Mouse (Mus musculus): Measurements from ENCODE around the gene Anks1b. TPM values are rescaled to one million over a fixed set of nuclear protein-coding genes. Genes with fewer than 3 reads are reported as not detected.
"Not testable (repeated sequence)": the region's sequence is repeated elsewhere in the genome, so short reads cannot be mapped to it uniquely, and the experiment has no call there.

Anks1b gene
- polyA plus RNA-seq, 1 experiment from 2014 or later = 1.5 TPM

DNA sequence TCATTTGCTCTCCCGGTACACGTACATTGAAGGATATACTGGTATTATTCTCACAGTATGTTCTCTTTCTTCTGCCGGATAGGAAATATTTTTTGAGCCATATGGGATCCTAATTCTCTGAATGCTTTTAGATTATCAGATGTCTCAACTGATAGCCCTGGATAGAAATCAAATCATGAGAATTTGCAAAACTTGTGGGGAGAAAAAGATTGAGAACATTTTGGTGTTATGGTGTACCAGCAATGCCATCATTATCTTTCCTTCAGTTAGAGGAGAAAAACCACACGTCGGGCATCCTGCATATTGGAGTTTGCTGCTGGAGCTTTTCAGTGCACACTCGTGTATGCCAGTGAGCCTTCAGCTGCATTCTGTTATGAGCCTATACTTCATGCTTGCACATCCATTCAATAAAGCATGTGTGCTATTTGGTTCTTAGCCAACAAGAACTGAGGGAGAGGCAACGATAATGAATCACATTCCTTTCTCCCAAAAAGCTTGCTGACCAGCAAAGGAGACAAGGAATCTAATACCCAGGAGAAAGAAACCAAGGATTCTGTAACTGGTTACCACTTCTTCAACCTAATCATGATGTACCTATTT lies 756.9 kb downstream of the Anks1b start:
- Histone ChIP-seq H3K27me3 (replicated peaks; ENCODE audit: control insufficient read depth, insufficient read depth, low read length) (no peaks in the 10 kb centered on the region), H3K4me3 (ENCODE audit: low read depth, low read length) (no peak overlapping the region), H3K9me3 (ENCODE audit: control insufficient read depth, low read length) (no peaks in the 10 kb centered on the region), H3K4me2 (ENCODE audit: low read length) (no peak overlapping the region), H3K36me3 (ENCODE audit: control insufficient read depth, insufficient read depth, low read length) (no peaks in the 10 kb centered on the region), H3K27ac (ENCODE audit: low read depth) (no peak overlapping the region), H3K4me1 (replicated peaks; ENCODE audit: control insufficient read depth, insufficient read depth, low read length) (no peaks in the 10 kb centered on the region), H3K9ac (ENCODE audit: low read length) (no peak overlapping the region)
- ATAC-seq (replicated peaks; ENCODE audit: low FRiP score, low TSS enrichment, low read depth) (no peak), DNase-seq (ENCODE audit: low spot score) (no peak)
- 84% methylated on average over 7 of the region's 7 CpGs for WGBS

DNA sequence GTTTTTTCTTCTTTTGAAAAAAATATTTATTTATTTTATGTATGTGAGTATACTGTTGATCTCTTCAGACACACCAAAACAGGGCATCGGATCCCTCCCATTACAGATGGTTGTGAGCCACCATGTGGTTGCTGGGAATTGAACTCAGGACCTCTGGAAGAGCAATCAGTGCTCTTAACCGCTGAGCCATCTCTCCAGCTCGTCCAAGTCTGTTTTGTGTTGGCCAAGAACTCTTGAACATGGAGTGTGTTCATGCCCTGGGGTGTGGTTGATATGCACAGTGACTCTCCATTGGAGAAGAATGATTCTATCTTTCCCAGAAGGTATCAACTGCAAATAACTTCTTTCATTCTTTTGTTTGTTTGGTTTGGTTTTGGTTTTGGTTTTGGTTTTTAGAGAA lies 757.5 kb downstream of the Anks1b start:
- not testable (repeated sequence) for H3K36me3 ChIP-seq (ENCODE audit: control insufficient read depth, insufficient read depth, low read length); H3K4me3 ChIP-seq (ENCODE audit: low read depth, low read length); ATAC-seq (replicated peaks; ENCODE audit: low FRiP score, low TSS enrichment, low read depth); H3K4me2 ChIP-seq (ENCODE audit: low read length); H3K9ac ChIP-seq (ENCODE audit: low read length); H3K27ac ChIP-seq (ENCODE audit: low read depth); H3K27me3 ChIP-seq (replicated peaks; ENCODE audit: control insufficient read depth, insufficient read depth, low read length); H3K9me3 ChIP-seq (ENCODE audit: control insufficient read depth, low read length); DNase-seq (ENCODE audit: low spot score); H3K4me1 ChIP-seq (replicated peaks; ENCODE audit: control insufficient read depth, insufficient read depth, low read length)
- 88% methylated on average over 3 of the region's 3 CpGs for WGBS

DNA sequence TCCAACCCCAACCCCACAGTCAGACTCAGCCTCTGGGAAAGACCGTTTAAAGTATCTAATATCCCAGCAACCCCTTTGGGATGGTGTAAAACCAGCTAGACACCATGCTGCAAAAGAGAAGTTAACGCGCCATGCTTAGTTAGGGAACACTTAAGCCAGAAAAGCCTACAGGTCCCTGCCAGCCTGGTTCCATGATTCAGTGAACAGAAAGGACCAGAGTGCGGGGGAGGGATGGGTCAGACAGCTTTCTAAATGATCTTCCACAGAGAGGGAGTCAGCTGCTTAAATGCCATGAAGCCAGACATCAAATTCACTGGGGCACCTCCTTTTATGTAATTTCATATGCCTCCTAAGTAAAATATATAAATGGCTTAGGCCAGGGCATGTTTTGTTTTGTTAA lies 764.0 kb downstream of the Anks1b start:
- Histone ChIP-seq H3K9ac (ENCODE audit: low read length) (no peak overlapping the region), H3K4me3 (ENCODE audit: low read depth, low read length) (no peak overlapping the region), H3K27me3 (replicated peaks; ENCODE audit: control insufficient read depth, insufficient read depth, low read length) (no peaks in the 10 kb centered on the region), H3K36me3 (ENCODE audit: control insufficient read depth, insufficient read depth, low read length) (no peaks in the 10 kb centered on the region), H3K4me2 (ENCODE audit: low read length) (no peak overlapping the region), H3K4me1 (replicated peaks; ENCODE audit: control insufficient read depth, insufficient read depth, low read length) (no peaks in the 10 kb centered on the region), H3K27ac (ENCODE audit: low read depth) (no peak overlapping the region), H3K9me3 (ENCODE audit: control insufficient read depth, low read length) (no peaks in the 10 kb centered on the region)
- ATAC-seq (replicated peaks; ENCODE audit: low FRiP score, low TSS enrichment, low read depth) = no peak
- WGBS = 77% methylated on average over 4 of the region's 4 CpGs
- no peak for DNase-seq (ENCODE audit: low spot score)

DNA sequence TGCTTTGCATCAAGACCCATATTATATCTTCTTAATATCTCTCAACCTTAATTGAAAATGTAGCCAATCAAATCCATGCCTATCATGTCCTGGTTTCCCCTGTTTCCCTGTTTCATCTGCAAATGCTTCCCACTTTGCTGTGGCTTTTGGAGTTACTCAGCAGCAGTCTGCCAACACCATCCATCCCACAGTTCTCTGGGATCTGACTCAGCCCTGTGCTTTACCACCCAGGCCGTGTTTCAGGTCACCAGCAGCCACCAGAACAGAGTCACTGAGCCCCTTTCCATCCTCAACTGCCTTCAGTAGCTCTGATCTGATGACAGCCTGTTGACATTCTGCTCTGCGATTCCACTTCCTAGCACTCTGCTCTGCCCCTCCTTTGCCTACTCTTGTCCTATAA lies 776.4 kb downstream of the Anks1b start:
- Histone ChIP-seq H3K36me3 (ENCODE audit: control insufficient read depth, insufficient read depth, low read length) (no peaks in the 10 kb centered on the region), H3K9me3 (ENCODE audit: control insufficient read depth, low read length) (no peaks in the 10 kb centered on the region), H3K4me2 (ENCODE audit: low read length) (no peak overlapping the region), H3K4me1 (replicated peaks; ENCODE audit: control insufficient read depth, insufficient read depth, low read length) (no peaks in the 10 kb centered on the region), H3K9ac (ENCODE audit: low read length) (no peak overlapping the region), H3K27me3 (replicated peaks; ENCODE audit: control insufficient read depth, insufficient read depth, low read length) (no peaks in the 10 kb centered on the region), H3K27ac (ENCODE audit: low read depth) (no peak overlapping the region), H3K4me3 (ENCODE audit: low read depth, low read length) (no peak overlapping the region)
- 69% methylated on average over 2 of the region's 2 CpGs for WGBS
- DNase-seq (ENCODE audit: low spot score) (no peak), ATAC-seq (replicated peaks; ENCODE audit: low FRiP score, low TSS enrichment, low read depth) (no peak)

DNA sequence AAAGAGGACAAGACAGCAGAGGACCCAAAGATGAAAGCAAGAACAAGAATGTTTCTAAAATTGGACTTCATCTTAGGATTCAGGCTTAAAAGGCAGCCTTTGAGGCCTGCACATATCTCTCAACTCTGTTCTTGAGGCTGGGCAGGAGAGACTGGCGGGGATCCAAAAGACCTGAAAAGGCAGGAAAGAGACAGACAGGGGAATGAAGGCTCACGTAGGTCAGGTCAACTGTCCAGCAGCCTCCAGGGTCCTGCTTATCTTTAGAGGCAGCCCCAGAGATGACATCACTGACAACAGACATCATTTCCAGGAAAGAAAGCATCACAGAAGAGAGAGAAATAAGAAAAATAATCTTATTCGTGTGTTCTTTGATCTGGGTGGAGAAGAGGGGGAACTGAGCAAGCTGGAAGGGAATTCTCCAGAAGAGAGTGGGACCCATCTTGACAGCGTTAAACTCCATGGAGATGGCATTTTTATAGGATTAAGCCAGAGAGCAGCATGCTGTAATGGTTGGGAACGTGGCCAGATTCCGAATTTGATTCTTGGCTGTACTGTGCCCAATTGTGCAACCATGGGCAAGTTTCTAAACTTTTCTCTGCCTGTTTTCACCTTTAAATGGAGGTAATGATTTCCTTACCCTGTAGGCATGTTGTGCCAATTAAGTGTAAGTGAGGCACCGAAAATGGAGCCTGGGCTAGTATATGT lies 784.3 kb downstream of the Anks1b start:
- DNase-seq (ENCODE audit: low spot score) = no peak
- Histone ChIP-seq H3K27ac (ENCODE audit: low read depth) (no peak overlapping the region), H3K9me3 (ENCODE audit: control insufficient read depth, low read length) (no peaks in the 10 kb centered on the region), H3K4me3 (ENCODE audit: low read depth, low read length) (no peak overlapping the region), H3K36me3 (ENCODE audit: control insufficient read depth, insufficient read depth, low read length) (no peaks in the 10 kb centered on the region), H3K27me3 (replicated peaks; ENCODE audit: control insufficient read depth, insufficient read depth, low read length) (no peaks in the 10 kb centered on the region), H3K4me2 (ENCODE audit: low read length) (no peak overlapping the region), H3K9ac (ENCODE audit: low read length) (no peak overlapping the region), H3K4me1 (replicated peaks; ENCODE audit: control insufficient read depth, insufficient read depth, low read length) (no peaks in the 10 kb centered on the region)
- WGBS = 61% methylated on average over 7 of the region's 7 CpGs
- ATAC-seq (replicated peaks; ENCODE audit: low FRiP score, low TSS enrichment, low read depth) = no peak

DNA sequence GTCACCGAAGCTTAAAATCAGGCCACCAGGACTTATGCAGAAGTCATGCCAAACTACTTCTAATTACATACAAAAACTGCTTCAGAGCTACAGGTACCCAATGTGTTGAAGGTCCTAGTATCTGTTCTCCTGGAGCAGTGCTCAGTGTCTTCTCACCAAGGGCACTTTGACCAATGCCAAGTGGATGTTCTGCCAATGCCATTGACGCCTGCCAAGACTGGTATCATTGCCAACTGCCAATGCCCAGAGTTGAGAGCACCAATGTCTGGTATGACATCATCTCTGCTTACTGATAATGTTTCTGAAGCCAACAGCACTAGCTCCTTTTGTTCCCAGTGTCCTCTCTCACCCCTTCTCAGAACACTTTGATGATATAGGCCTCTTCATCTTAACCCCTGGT lies 793.4 kb downstream of the Anks1b start:
- H3K4me2 ChIP-seq (ENCODE audit: low read length) = no peak overlapping the region
- ATAC-seq (replicated peaks; ENCODE audit: low FRiP score, low TSS enrichment, low read depth) (no peak), DNase-seq (ENCODE audit: low spot score) (no peak)
- no peaks in the 10 kb centered on the region for H3K4me1 ChIP-seq (replicated peaks; ENCODE audit: control insufficient read depth, insufficient read depth, low read length)
- H3K36me3 ChIP-seq (ENCODE audit: control insufficient read depth, insufficient read depth, low read length) = no peaks in the 10 kb centered on the region
- H3K27ac ChIP-seq (ENCODE audit: low read depth) = no peak overlapping the region
- H3K27me3 ChIP-seq (replicated peaks; ENCODE audit: control insufficient read depth, insufficient read depth, low read length) = no peaks in the 10 kb centered on the region
- H3K9me3 ChIP-seq (ENCODE audit: control insufficient read depth, low read length) = no peaks in the 10 kb centered on the region
- no peak overlapping the region for H3K9ac ChIP-seq (ENCODE audit: low read length)
- no peak overlapping the region for H3K4me3 ChIP-seq (ENCODE audit: low read depth, low read length)
- WGBS = 93% methylated on average over 2 of the region's 2 CpGs

DNA sequence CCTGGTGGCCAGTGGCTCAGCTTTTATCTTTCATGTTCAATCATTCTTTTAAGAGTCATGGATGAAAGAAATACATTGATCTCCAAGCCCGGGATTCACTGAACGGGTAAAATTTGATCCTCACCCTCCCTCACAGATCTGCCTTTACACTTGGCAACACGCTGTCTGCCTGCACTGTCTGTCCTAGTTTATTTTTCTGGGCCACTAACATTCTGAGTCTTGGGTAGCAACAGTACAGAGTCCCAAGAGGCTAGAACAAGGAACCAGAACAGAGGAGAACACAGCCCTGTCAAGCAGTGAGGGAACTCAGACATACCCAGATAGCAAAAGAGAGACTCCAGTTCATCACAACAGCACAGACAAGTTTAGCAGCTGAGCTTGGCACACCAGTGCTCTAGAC lies 797.0 kb downstream of the Anks1b start:
- Histone ChIP-seq H3K27me3 (replicated peaks; ENCODE audit: control insufficient read depth, insufficient read depth, low read length) (no peaks in the 10 kb centered on the region), H3K4me2 (ENCODE audit: low read length) (no peak overlapping the region), H3K9ac (ENCODE audit: low read length) (no peak overlapping the region), H3K4me1 (replicated peaks; ENCODE audit: control insufficient read depth, insufficient read depth, low read length) (no peaks in the 10 kb centered on the region), H3K4me3 (ENCODE audit: low read depth, low read length) (no peak overlapping the region), H3K36me3 (ENCODE audit: control insufficient read depth, insufficient read depth, low read length) (no peaks in the 10 kb centered on the region), H3K27ac (ENCODE audit: low read depth) (no peak overlapping the region), H3K9me3 (ENCODE audit: control insufficient read depth, low read length) (no peaks in the 10 kb centered on the region)
- DNase-seq (ENCODE audit: low spot score) (no peak), ATAC-seq (replicated peaks; ENCODE audit: low FRiP score, low TSS enrichment, low read depth) (no peak)
- WGBS = 83% methylated on average over 3 of the region's 3 CpGs

DNA sequence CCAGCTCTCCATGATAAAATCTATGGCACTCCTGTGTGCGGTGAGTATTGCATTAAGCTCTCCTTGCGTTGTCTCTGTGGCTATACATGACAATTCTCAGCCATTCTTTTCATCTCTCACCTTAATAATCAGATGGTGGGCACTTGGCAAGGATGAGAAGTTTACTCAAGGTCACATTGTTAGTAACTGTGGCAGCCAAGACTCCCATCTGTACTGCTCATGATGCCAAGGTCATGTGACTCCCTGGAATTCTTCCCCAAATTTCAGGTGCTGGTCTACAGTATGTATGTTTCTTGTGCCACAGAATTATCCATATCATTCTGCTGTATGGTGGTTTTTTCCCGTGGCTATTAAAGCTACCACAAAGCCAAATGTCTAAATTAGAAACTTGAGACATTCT lies 798.8 kb downstream of the Anks1b start:
- no peak overlapping the region for H3K27ac ChIP-seq (ENCODE audit: low read depth)
- ATAC-seq (replicated peaks; ENCODE audit: low FRiP score, low TSS enrichment, low read depth) (no peak), DNase-seq (ENCODE audit: low spot score) (no peak)
- no peaks in the 10 kb centered on the region for H3K9me3 ChIP-seq (ENCODE audit: control insufficient read depth, low read length)
- H3K4me2 ChIP-seq (ENCODE audit: low read length) = no peak overlapping the region
- no peak overlapping the region for H3K4me3 ChIP-seq (ENCODE audit: low read depth, low read length)
- no peak overlapping the region for H3K9ac ChIP-seq (ENCODE audit: low read length)
- no peaks in the 10 kb centered on the region for H3K36me3 ChIP-seq (ENCODE audit: control insufficient read depth, insufficient read depth, low read length)
- 88% methylated on average over 3 of the region's 3 CpGs for WGBS
- no peaks in the 10 kb centered on the region for H3K27me3 ChIP-seq (replicated peaks; ENCODE audit: control insufficient read depth, insufficient read depth, low read length)
- no peaks in the 10 kb centered on the region for H3K4me1 ChIP-seq (replicated peaks; ENCODE audit: control insufficient read depth, insufficient read depth, low read length)

DNA sequence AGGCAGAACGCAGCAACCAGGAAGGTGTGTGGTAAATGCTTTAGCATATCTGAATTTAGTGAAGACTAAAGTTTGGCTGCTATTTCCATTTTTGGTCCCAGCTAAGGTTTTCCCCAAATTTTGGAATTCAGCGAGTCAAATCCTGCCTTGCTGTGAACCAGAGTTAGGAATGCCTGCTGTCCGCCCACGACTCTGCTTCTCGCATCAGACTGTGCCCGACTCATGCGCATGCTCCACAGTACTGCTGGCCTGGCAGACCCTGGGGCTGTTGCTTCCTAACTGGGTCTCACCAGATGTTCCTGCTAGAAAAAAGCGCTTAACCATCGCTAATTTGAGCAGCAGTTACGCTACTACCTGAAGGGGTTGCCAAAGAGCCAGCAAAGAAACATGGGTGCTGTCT lies 801.1 kb downstream of the Anks1b start:
- Histone ChIP-seq H3K4me2 (ENCODE audit: low read length) (no peak overlapping the region), H3K4me1 (replicated peaks; ENCODE audit: control insufficient read depth, insufficient read depth, low read length) (no peaks in the 10 kb centered on the region), H3K27ac (ENCODE audit: low read depth) (no peak overlapping the region), H3K4me3 (ENCODE audit: low read depth, low read length) (no peak overlapping the region), H3K27me3 (replicated peaks; ENCODE audit: control insufficient read depth, insufficient read depth, low read length) (no peaks in the 10 kb centered on the region), H3K9me3 (ENCODE audit: control insufficient read depth, low read length) (no peaks in the 10 kb centered on the region), H3K36me3 (ENCODE audit: control insufficient read depth, insufficient read depth, low read length) (no peaks in the 10 kb centered on the region), H3K9ac (ENCODE audit: low read length) (no peak overlapping the region)
- 79% methylated on average over 10 of the region's 10 CpGs for WGBS
- ATAC-seq (replicated peaks; ENCODE audit: low FRiP score, low TSS enrichment, low read depth) = no peak
- DNase-seq (ENCODE audit: low spot score) = no peak

Measured in intestine, embryonic 14.5 days (tissue).